Mouse (Mus musculus): Measurements from ENCODE around the gene Tmub2. TPM values are rescaled to one million over a fixed set of nuclear protein-coding genes. Genes with fewer than 3 reads are reported as not detected.

Gene Tmub2
- polyA plus RNA-seq (2015; fragmentation: Nextera tagmentation; extraction: Ambion mirVana): 72.8 and 78.5 TPM in 2 replicates

- H3K4me3 ChIP-seq (ENCODE audit: low read depth, low read length): peak within 1 kb of the TSS; percentile 60
- H3K27me3 ChIP-seq (ENCODE audit: control insufficient read depth, insufficient read depth, low read depth, low read length): no peaks in the 10 kb centered on the region
- peak; percentile 89 for ATAC-seq
- H3K36me3 ChIP-seq (ENCODE audit: control insufficient read depth, insufficient read depth, low read length): peaks cover 3% of the 10 kb centered on the region; the same call in 1 of the 2 replicates
- peaks cover 14% of the 10 kb centered on the region for H3K4me1 ChIP-seq (ENCODE audit: control insufficient read depth, insufficient read depth, low read length)
- peak within 1 kb of the TSS; percentile 80 for H3K27ac ChIP-seq (ENCODE audit: low read length)
- H3K4me2 ChIP-seq (ENCODE audit: low read length): peak within 1 kb of the TSS; percentile 86
- peak within 1 kb of the TSS; percentile 86 for H3K9ac ChIP-seq (ENCODE audit: low read depth, low read length)
- H3K9me3 ChIP-seq (replicated peaks; ENCODE audit: control insufficient read depth, low read length, poor library complexity, severe bottlenecking): no peaks in the 10 kb centered on the region
- under 1% methylated on average over 32 of the region's 32 CpGs for WGBS
Observed at GRCm38 (mm10) chr11:102284501-102285094, at the start of gene Tmub2. TSS of gene Tmub2 (plus strand) at chr11:102284931.

- Histone ChIP-seq H3K4me2 (ENCODE audit: low read length) (no peak overlapping the region), H3K9me3 (replicated peaks; ENCODE audit: control insufficient read depth, low read length, poor library complexity, severe bottlenecking) (no peaks in the 10 kb centered on the region), H3K4me3 (ENCODE audit: low read depth, low read length) (no peak overlapping the region), H3K27me3 (ENCODE audit: control insufficient read depth, insufficient read depth, low read depth, low read length) (no peaks in the 10 kb centered on the region), H3K9ac (ENCODE audit: low read depth, low read length) (no peak overlapping the region), H3K4me1 (ENCODE audit: control insufficient read depth, insufficient read depth, low read length) (no peaks in the 10 kb centered on the region), H3K27ac (ENCODE audit: low read length) (no peak overlapping the region), H3K36me3 (ENCODE audit: control insufficient read depth, insufficient read depth, low read length) (no peaks in the 10 kb centered on the region)
- no peak for ATAC-seq
- WGBS: 62% methylated on average over 2 of the region's 2 CpGs
Observed at GRCm38 (mm10) chr11:102236022-102236421, 48.7 kb upstream of the Tmub2 start.

- H3K4me1 ChIP-seq (ENCODE audit: control insufficient read depth, insufficient read depth, low read length): peaks cover 5% of the 10 kb centered on the region
- no peak for ATAC-seq
- H3K4me2 ChIP-seq (ENCODE audit: low read length): no peak overlapping the region
- no peaks in the 10 kb centered on the region for H3K27me3 ChIP-seq (ENCODE audit: control insufficient read depth, insufficient read depth, low read depth, low read length)
- H3K9me3 ChIP-seq (replicated peaks; ENCODE audit: control insufficient read depth, low read length, poor library complexity, severe bottlenecking): no peaks in the 10 kb centered on the region
- WGBS: 86% methylated on average over 6 of the region's 6 CpGs
- no peak overlapping the region for H3K27ac ChIP-seq (ENCODE audit: low read length)
- H3K4me3 ChIP-seq (ENCODE audit: low read depth, low read length): no peak overlapping the region
- H3K36me3 ChIP-seq (ENCODE audit: control insufficient read depth, insufficient read depth, low read length): no peaks in the 10 kb centered on the region
- no peak overlapping the region for H3K9ac ChIP-seq (ENCODE audit: low read depth, low read length)
Observed at GRCm38 (mm10) chr11:102240636-102241035, 44.1 kb upstream of the Tmub2 start.

GRCm38 (mm10) chr11:102241246-102241645 is 43.5 kb upstream of the Tmub2 start:
- no peak overlapping the region for H3K27ac ChIP-seq (ENCODE audit: low read length)

DNA sequence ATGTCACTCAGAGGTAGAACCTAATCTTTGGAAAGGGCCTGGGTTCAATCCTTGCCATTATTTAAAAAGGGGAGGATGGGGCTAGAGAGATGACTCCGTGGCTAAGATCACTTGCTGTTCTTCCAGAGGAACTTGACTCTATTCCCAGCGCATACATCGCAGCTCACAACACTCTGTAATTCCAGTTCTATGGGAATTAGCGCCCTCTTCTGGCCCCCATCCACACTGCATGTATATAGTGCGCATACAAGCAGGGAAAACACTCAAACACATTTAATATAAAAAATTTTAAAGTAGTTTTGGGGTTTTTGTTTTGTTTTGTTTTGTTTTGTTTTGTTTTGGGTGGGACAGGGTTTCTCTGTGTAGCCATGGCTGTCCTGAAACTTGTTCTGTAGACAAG is 42.9 kb upstream of the Tmub2 start:
- Histone ChIP-seq H3K36me3 (ENCODE audit: control insufficient read depth, insufficient read depth, low read length) (no peaks in the 10 kb centered on the region), H3K9me3 (replicated peaks; ENCODE audit: control insufficient read depth, low read length, poor library complexity, severe bottlenecking) (no peaks in the 10 kb centered on the region), H3K27me3 (ENCODE audit: control insufficient read depth, insufficient read depth, low read depth, low read length) (no peaks in the 10 kb centered on the region), H3K4me1 (ENCODE audit: control insufficient read depth, insufficient read depth, low read length) (peaks cover 9% of the 10 kb centered on the region), H3K27ac (ENCODE audit: low read length) (no peak overlapping the region), H3K4me2 (ENCODE audit: low read length) (no peak overlapping the region), H3K4me3 (ENCODE audit: low read depth, low read length) (no peak overlapping the region), H3K9ac (ENCODE audit: low read depth, low read length) (no peak overlapping the region)
- ATAC-seq: no peak
- 47% methylated on average over 5 of the region's 5 CpGs for WGBS

More at GRCm38 (mm10) chr11:102241246-102241645, 43.5 kb upstream of the Tmub2 start:
- 87% methylated on average over 5 of the region's 5 CpGs for WGBS
- H3K4me3 ChIP-seq (ENCODE audit: low read depth, low read length): no peak overlapping the region
- H3K27me3 ChIP-seq (ENCODE audit: control insufficient read depth, insufficient read depth, low read depth, low read length): no peaks in the 10 kb centered on the region
- H3K36me3 ChIP-seq (ENCODE audit: control insufficient read depth, insufficient read depth, low read length): no peaks in the 10 kb centered on the region
- no peaks in the 10 kb centered on the region for H3K9me3 ChIP-seq (replicated peaks; ENCODE audit: control insufficient read depth, low read length, poor library complexity, severe bottlenecking)
- H3K9ac ChIP-seq (ENCODE audit: low read depth, low read length): no peak overlapping the region
- H3K4me1 ChIP-seq (ENCODE audit: control insufficient read depth, insufficient read depth, low read length): peaks cover 9% of the 10 kb centered on the region
- H3K4me2 ChIP-seq (ENCODE audit: low read length): no peak overlapping the region
- no peak for ATAC-seq

GRCm38 (mm10) chr11:102244926-102245449 is 39.7 kb upstream of the Tmub2 start:
- Histone ChIP-seq H3K36me3 (ENCODE audit: control insufficient read depth, insufficient read depth, low read length) (no peaks in the 10 kb centered on the region), H3K27ac (ENCODE audit: low read length) (peak overlapping the region; percentile 70), H3K27me3 (ENCODE audit: control insufficient read depth, insufficient read depth, low read depth, low read length) (no peaks in the 10 kb centered on the region), H3K4me1 (ENCODE audit: control insufficient read depth, insufficient read depth, low read length) (peaks cover 14% of the 10 kb centered on the region), H3K9ac (ENCODE audit: low read depth, low read length) (peak overlapping the region; percentile 68), H3K4me3 (ENCODE audit: low read depth, low read length) (peak overlapping the region; percentile 46), H3K9me3 (replicated peaks; ENCODE audit: control insufficient read depth, low read length, poor library complexity, severe bottlenecking) (no peaks in the 10 kb centered on the region), H3K4me2 (ENCODE audit: low read length) (peak overlapping the region; percentile 86)
- WGBS: under 1% methylated on average over 32 of the region's 32 CpGs
- ATAC-seq: peak; percentile 78

GRCm38 (mm10) chr11:102245581-102246272 is 39.0 kb upstream of the Tmub2 start:
- 46% methylated on average over 14 of the region's 14 CpGs for WGBS
- peak overlapping the region; percentile 86 for H3K4me2 ChIP-seq (ENCODE audit: low read length)
- no peaks in the 10 kb centered on the region for H3K9me3 ChIP-seq (replicated peaks; ENCODE audit: control insufficient read depth, low read length, poor library complexity, severe bottlenecking)
- H3K36me3 ChIP-seq (ENCODE audit: control insufficient read depth, insufficient read depth, low read length): no peaks in the 10 kb centered on the region
- no peaks in the 10 kb centered on the region for H3K27me3 ChIP-seq (ENCODE audit: control insufficient read depth, insufficient read depth, low read depth, low read length)
- H3K4me1 ChIP-seq (ENCODE audit: control insufficient read depth, insufficient read depth, low read length): peaks cover 14% of the 10 kb centered on the region
- peak overlapping the region; percentile 68 for H3K9ac ChIP-seq (ENCODE audit: low read depth, low read length)
- ATAC-seq: 0 out of 2 replicates have a peak, but pooled peaks have one; percentile 18
- H3K27ac ChIP-seq (ENCODE audit: low read length): peak overlapping the region; percentile 70
- H3K4me3 ChIP-seq (ENCODE audit: low read depth, low read length): peak overlapping the region; percentile 46

DNA sequence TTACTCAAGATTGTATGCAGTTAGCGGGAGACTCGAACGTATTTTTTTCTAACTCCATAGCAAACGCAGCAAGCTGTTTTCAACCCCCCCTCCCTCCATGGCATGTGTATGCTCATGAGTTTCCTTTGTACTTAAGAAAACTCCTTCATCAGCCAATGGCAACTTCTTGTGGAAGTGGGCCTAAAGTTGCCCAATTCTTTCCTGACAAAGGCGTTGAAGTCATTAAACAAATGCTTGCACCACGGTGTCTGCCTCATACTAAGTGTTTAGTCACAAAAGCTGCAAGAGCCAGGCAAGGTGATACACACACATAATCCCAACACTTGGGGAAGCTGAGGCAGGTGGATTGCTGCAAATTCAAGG is 38.5 kb upstream of the Tmub2 start:
- no peaks in the 10 kb centered on the region for H3K27me3 ChIP-seq (ENCODE audit: control insufficient read depth, insufficient read depth, low read depth, low read length)
- H3K9ac ChIP-seq (ENCODE audit: low read depth, low read length): no peak overlapping the region
- no peaks in the 10 kb centered on the region for H3K9me3 ChIP-seq (replicated peaks; ENCODE audit: control insufficient read depth, low read length, poor library complexity, severe bottlenecking)
- ATAC-seq: no peak
- 85% methylated on average over 6 of the region's 6 CpGs for WGBS
- peaks cover 14% of the 10 kb centered on the region for H3K4me1 ChIP-seq (ENCODE audit: control insufficient read depth, insufficient read depth, low read length)
- H3K27ac ChIP-seq (ENCODE audit: low read length): no peak overlapping the region
- H3K4me3 ChIP-seq (ENCODE audit: low read depth, low read length): no peak overlapping the region
- no peak overlapping the region for H3K4me2 ChIP-seq (ENCODE audit: low read length)
- H3K36me3 ChIP-seq (ENCODE audit: control insufficient read depth, insufficient read depth, low read length): no peaks in the 10 kb centered on the region

DNA sequence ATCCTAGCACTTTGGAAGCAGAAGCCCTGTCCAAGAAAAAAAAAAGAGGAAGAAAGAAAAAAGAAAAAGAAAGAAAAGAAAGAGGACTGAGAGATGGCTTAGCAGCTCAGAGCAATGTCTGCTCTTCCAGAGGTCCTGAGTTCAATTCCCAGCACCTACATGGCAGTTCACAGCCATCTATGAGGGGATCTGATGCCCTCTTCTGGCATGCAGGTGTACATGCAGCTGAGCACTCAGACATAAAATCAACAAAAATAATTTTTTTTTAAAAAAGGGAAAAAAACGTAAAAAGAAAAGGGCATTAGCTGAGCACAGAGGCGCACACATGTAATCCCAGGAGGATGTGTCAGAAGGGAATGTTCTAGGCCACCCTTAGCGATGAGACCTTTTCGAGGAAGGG is 37.9 kb upstream of the Tmub2 start:
- Histone ChIP-seq H3K9ac (ENCODE audit: low read depth, low read length) (no peak overlapping the region), H3K27ac (ENCODE audit: low read length) (no peak overlapping the region), H3K4me1 (ENCODE audit: control insufficient read depth, insufficient read depth, low read length) (peaks cover 14% of the 10 kb centered on the region), H3K9me3 (replicated peaks; ENCODE audit: control insufficient read depth, low read length, poor library complexity, severe bottlenecking) (no peaks in the 10 kb centered on the region), H3K4me3 (ENCODE audit: low read depth, low read length) (no peak overlapping the region), H3K27me3 (ENCODE audit: control insufficient read depth, insufficient read depth, low read depth, low read length) (no peaks in the 10 kb centered on the region), H3K36me3 (ENCODE audit: control insufficient read depth, insufficient read depth, low read length) (no peaks in the 10 kb centered on the region), H3K4me2 (ENCODE audit: low read length) (no peak overlapping the region)
- ATAC-seq: no peak
- WGBS: 89% methylated on average over 4 of the region's 4 CpGs

Data from midbrain, embryonic 16.5 days (tissue).